Mouse (Mus musculus) kidney, embryonic 14.5 days (tissue): ENCODE results near the gene Aamdc. TPM values are rescaled to one million over a fixed set of nuclear protein-coding genes. Genes with fewer than 3 reads are reported as not detected.

ENCODE experiments used
- ATAC-seq: fragments of 200-750 bp; cut with Nextera tagmentation; 2 replicates; pipeline ENCODE4 v1.8.0; 2017; ENCODE audit warnings: moderate number of reproducible peaks, mild to moderate bottlenecking, moderate TSS enrichment, moderate library complexity; ENCODE audit not compliant: low FRiP score, low TSS enrichment
- H3K27ac ChIP-seq: fragments of 300-500 bp; sonication (generic); 2 replicates; pipeline ENCODE4 v1.5.1; 2014; ENCODE audit warnings: low read depth, mild to moderate bottlenecking, low read length, moderate library complexity, mixed read lengths
- H3K27me3 ChIP-seq: fragments of 300-500 bp; sonication (generic); 2 replicates; pipeline ENCODE4 v1.6.1; 2014; ENCODE audit warnings: mild to moderate bottlenecking, low read length; ENCODE audit not compliant: control insufficient read depth, insufficient read depth
- H3K36me3 ChIP-seq: fragments of 300-500 bp; sonication (generic); 2 replicates; pipeline ENCODE4 v1.6.1; 2014; ENCODE audit warnings: low read length, mixed read lengths; ENCODE audit not compliant: control insufficient read depth, insufficient read depth
- H3K4me1 ChIP-seq: fragments of 300-500 bp; sonication (generic); 2 replicates; pipeline ENCODE4 v1.6.1; 2014; ENCODE audit warnings: low read length, mixed read lengths; ENCODE audit not compliant: control insufficient read depth, insufficient read depth
- H3K4me2 ChIP-seq: fragments of 300-500 bp; sonication (generic); replicated peaks from 2 replicates; pipeline ENCODE4 v1.6.1; 2014; ENCODE audit warnings: low read depth, mild to moderate bottlenecking, low read length
- H3K4me3 ChIP-seq: fragments of 300-500 bp; sonication (generic); 2 replicates; pipeline ENCODE4 v1.5.1; 2014; ENCODE audit warnings: mild to moderate bottlenecking, low read length
- H3K9ac ChIP-seq: fragments of 300-500 bp; sonication (generic); 2 replicates; pipeline ENCODE4 v1.6.1; 2014; ENCODE audit warnings: low read depth, mild to moderate bottlenecking, low read length, moderate library complexity
- H3K9me3 ChIP-seq: fragments of 300-500 bp; sonication (generic); 2 replicates; pipeline ENCODE4 v1.6.1; 2016; ENCODE audit warnings: low read length; ENCODE audit not compliant: control insufficient read depth
- WGBS: fragments of 180-500 bp; shearing (Covaris S2); extraction: QIAGEN DNeasy Blood & Tissue Kit; methylation state at CpG from one replicate; pipeline ENCODE4 v1.1.7; 2014; 5-methylcytosine and 5-hydroxymethylcytosine counted together
- polyA plus RNA-seq: library from polyadenylated mRNA; unstranded; fragments of >200 nt; fragmentation: Nextera tagmentation; extraction: Ambion mirVana; gene quantifications from 2 replicates; pipeline ENCODE4 v1.2.1, GENCODE M21; 2014

Aamdc gene
- polyA plus RNA-seq, 1 experiment from 2014 or later, result 44.4 TPM

- H3K9me3 ChIP-seq, result no peaks in the 10 kb centered on the region
- WGBS, result 94% methylated on average over 2 of the region's 2 CpGs
- no peak overlapping the region for H3K4me2 ChIP-seq
- no peak for ATAC-seq
- H3K4me1 ChIP-seq, result no peaks in the 10 kb centered on the region
- no peak overlapping the region for H3K27ac ChIP-seq
- H3K36me3 ChIP-seq, result peaks cover 16% of the 10 kb centered on the region; the same call in 1 of the 2 replicates
- H3K9ac ChIP-seq, result no peak overlapping the region
- H3K4me3 ChIP-seq, result no peak overlapping the region
- H3K27me3 ChIP-seq, result no peaks in the 10 kb centered on the region
Observed at GRCm38 (mm10) chr7:97546462-97546861, 32.8 kb downstream of the Aamdc start.

DNA sequence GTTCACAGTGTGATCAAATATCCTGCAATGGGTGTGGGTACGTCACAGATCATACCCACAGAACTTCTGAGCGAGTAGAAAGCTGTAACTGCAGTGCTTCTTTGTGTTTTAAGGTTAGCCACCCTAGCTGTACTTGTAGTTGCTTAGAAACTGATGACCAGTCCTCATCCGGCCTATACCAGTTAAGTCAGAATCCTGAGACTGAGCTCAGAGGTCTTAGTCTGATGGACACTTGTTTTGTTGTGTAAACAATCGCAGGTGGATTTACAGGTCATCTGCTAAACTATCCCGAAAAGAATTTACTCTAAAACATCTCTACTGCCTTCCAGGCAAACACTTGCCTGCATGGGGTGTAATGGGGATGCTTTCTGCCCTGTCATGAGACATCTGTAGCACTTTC lies 42.7 kb downstream of the Aamdc start:
- peaks cover 71% of the 10 kb centered on the region for H3K36me3 ChIP-seq
- 91% methylated on average over 5 of the region's 5 CpGs for WGBS
- no peaks in the 10 kb centered on the region for H3K4me1 ChIP-seq
- no peaks in the 10 kb centered on the region for H3K27me3 ChIP-seq
- no peak overlapping the region for H3K4me3 ChIP-seq
- no peak overlapping the region for H3K9ac ChIP-seq
- H3K4me2 ChIP-seq, result no peak overlapping the region
- H3K27ac ChIP-seq, result no peak overlapping the region
- H3K9me3 ChIP-seq, result no peaks in the 10 kb centered on the region
- ATAC-seq, result no peak

- Histone ChIP-seq H3K9ac (no peak overlapping the region), H3K4me1 (no peaks in the 10 kb centered on the region), H3K4me3 (no peak overlapping the region), H3K36me3 (peaks cover 68% of the 10 kb centered on the region), H3K4me2 (no peak overlapping the region), H3K27me3 (no peaks in the 10 kb centered on the region), H3K27ac (no peak overlapping the region), H3K9me3 (no peaks in the 10 kb centered on the region)
- ATAC-seq, result no peak
- 89% methylated on average over 5 of the region's 5 CpGs for WGBS
Observed at GRCm38 (mm10) chr7:97535531-97535930, 43.8 kb downstream of the Aamdc start.

- no peak overlapping the region for H3K9ac ChIP-seq
- H3K9me3 ChIP-seq, result no peaks in the 10 kb centered on the region
- 87% methylated on average over 2 of the region's 2 CpGs for WGBS
Observed at GRCm38 (mm10) chr7:97519935-97520334, 59.4 kb downstream of the Aamdc start.

DNA sequence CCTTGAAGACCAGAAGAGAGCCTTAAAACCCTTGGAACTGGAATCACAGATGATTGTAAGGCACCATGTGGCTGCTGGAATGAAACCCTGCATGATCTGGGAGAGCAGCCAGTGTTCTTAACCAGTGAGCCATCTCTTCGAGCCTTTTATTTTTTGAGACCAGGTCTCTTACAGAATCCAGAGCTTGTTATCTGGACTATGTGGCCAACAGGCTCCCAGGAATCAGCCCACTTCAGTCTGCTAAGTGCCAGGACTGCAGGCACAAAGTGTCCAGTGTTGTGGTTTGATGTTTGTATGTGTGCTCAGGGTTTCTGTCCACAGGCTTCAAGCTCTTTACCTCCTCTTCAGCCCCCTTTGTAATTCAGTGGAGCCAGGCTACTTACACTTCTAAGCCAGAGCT lies 64.5 kb downstream of the Aamdc start:
- H3K36me3 ChIP-seq, result peaks cover 87% of the 10 kb centered on the region
- no peak overlapping the region for H3K27ac ChIP-seq
- no peak overlapping the region for H3K4me3 ChIP-seq
- H3K9ac ChIP-seq, result no peak overlapping the region
- ATAC-seq, result no peak
- H3K4me1 ChIP-seq, result no peaks in the 10 kb centered on the region
- no peaks in the 10 kb centered on the region for H3K27me3 ChIP-seq
- H3K9me3 ChIP-seq, result no peaks in the 10 kb centered on the region
- 87% methylated on average over 1 of the region's 1 CpGs for WGBS
- H3K4me2 ChIP-seq, result no peak overlapping the region

More at GRCm38 (mm10) chr7:97519935-97520334, 59.4 kb downstream of the Aamdc start:
- no peak overlapping the region for H3K4me2 ChIP-seq
- no peaks in the 10 kb centered on the region for H3K27me3 ChIP-seq
- H3K27ac ChIP-seq, result no peak overlapping the region
- ATAC-seq, result no peak
- peaks cover 62% of the 10 kb centered on the region for H3K36me3 ChIP-seq
- H3K4me1 ChIP-seq, result no peaks in the 10 kb centered on the region
- H3K4me3 ChIP-seq, result no peak overlapping the region

DNA sequence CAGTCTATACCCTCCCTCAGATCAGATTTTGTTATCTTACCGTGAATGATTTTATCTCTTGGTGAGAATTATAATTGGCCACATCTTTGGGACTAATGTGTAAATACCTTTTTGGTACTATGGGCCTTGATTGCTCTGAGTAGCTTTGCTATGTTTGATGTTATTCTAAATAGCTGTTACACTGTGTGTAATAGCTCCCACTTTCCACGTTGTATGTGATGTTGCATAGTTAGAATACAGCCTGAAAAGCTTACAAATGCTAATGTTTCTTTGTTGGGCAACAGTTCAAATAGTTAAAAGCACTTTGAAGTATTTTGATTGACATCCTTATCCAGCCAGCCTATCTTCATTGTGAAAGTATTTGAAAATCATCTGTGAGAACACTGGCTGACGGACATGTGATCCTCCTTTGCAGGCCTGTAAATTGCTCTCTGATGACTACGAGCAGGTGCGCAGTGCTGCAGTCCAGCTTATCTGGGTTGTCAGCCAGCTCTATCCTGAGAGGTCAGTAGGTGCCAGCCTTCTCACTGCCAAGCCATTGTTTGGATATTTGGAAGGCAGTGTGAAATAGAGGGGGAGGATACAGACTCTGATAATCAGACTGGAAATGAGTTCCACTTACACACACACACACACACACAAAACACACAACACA lies 78.6 kb downstream of the Aamdc start:
- Histone ChIP-seq H3K9ac (no peak overlapping the region), H3K9me3 (no peaks in the 10 kb centered on the region), H3K27me3 (no peaks in the 10 kb centered on the region), H3K36me3 (peaks cover 27% of the 10 kb centered on the region; the same call in 1 of the 2 replicates), H3K4me2 (no peak overlapping the region), H3K4me3 (no peak overlapping the region), H3K4me1 (no peaks in the 10 kb centered on the region), H3K27ac (no peak overlapping the region)
- 86% methylated on average over 5 of the region's 5 CpGs for WGBS
- ATAC-seq, result no peak

Other genes starting within 250 kb of the Aamdc start
- gene Usp35, start 247.5 kb downstream of the Aamdc start, polyA plus RNA-seq, result 1.8 and 2.4 TPM in 2 replicates
- gene Kctd21, start 247.2 kb downstream of the Aamdc start, polyA plus RNA-seq, result 2.2 and 4.6 TPM in 2 replicates
- 48.5 and 48.8 TPM in 2 replicates for gene Alg8, start 207.9 kb downstream of the Aamdc start, polyA plus RNA-seq
- gene Ndufc2, start 179.5 kb downstream of the Aamdc start, polyA plus RNA-seq, result 370 and 475 TPM in 2 replicates
- 0.27 and 0.39 TPM in 2 replicates for gene Thrsp, start 161.8 kb downstream of the Aamdc start, polyA plus RNA-seq
- 0.58 and 1.1 TPM in 2 replicates for gene Kctd14, start 128.2 kb downstream of the Aamdc start, polyA plus RNA-seq
- gene Ints4, start 98.5 kb downstream of the Aamdc start, polyA plus RNA-seq, result 42.4 and 61.5 TPM in 2 replicates
- 19.0 and 28.4 TPM in 2 replicates for gene Rsf1, start 392 bp upstream of the Aamdc start, polyA plus RNA-seq
- 237 and 238 TPM in 2 replicates for gene Clns1a, start 117.1 kb upstream of the Aamdc start, polyA plus RNA-seq
- 12.3 and 12.6 TPM in 2 replicates for gene Aqp11, start 158.8 kb upstream of the Aamdc start, polyA plus RNA-seq
- 13.0 and 22.1 TPM in 2 replicates for gene Pak1, start 209.0 kb upstream of the Aamdc start, polyA plus RNA-seq